Mouse (Mus musculus) forebrain, embryonic 13.5 days (tissue): ENCODE measurements around the gene Immp2l. TPM values are rescaled to one million over a fixed set of nuclear protein-coding genes. Genes with fewer than 3 reads are reported as not detected.
A peak's percentile ranks its signal among the peaks of the same experiment; 100 is the strongest.
"Not testable (repeated sequence)": the region's sequence is repeated elsewhere in the genome, so short reads cannot be mapped to it uniquely, and the experiment has no call there.

Experiments used
- ATAC-seq: fragments of 200-750 bp; cut with Nextera tagmentation; 2 replicates; pipeline ENCODE4 v1.8.0; 2017
- H3K27ac ChIP-seq: fragments of 300-500 bp; sonication (generic); 2 replicates; pipeline ENCODE4 v1.5.1; 2015; ENCODE audit warnings: inconsistent platforms, mild to moderate bottlenecking, moderate library complexity
- H3K27me3 ChIP-seq: fragments of 300-500 bp; sonication (generic); 2 replicates; pipeline ENCODE4 v1.6.1; 2015; ENCODE audit warnings: mild to moderate bottlenecking, inconsistent platforms
- H3K36me3 ChIP-seq: fragments of 300-500 bp; sonication (generic); 2 replicates; pipeline ENCODE4 v1.6.1; 2015; ENCODE audit warnings: mild to moderate bottlenecking, inconsistent platforms; ENCODE audit not compliant: poor library complexity, severe bottlenecking
- H3K4me1 ChIP-seq: fragments of 300-500 bp; sonication (generic); 2 replicates; pipeline ENCODE4 v1.6.1; 2015; ENCODE audit warnings: inconsistent platforms
- H3K4me2 ChIP-seq: fragments of 300-500 bp; sonication (generic); 2 replicates; pipeline ENCODE4 v1.6.1; 2015; ENCODE audit warnings: inconsistent platforms, mild to moderate bottlenecking, moderate library complexity
- H3K4me3 ChIP-seq: fragments of 300-500 bp; sonication (generic); 2 replicates; pipeline ENCODE4 v1.5.1; 2015; ENCODE audit warnings: mild to moderate bottlenecking, inconsistent platforms
- H3K9ac ChIP-seq: fragments of 300-500 bp; sonication (generic); 2 replicates; pipeline ENCODE4 v1.6.1; 2015; ENCODE audit warnings: mild to moderate bottlenecking, inconsistent platforms
- H3K9me3 ChIP-seq: fragments of 300-500 bp; sonication (generic); replicated peaks from 2 replicates; pipeline ENCODE4 v1.6.1; 2016; ENCODE audit warnings: inconsistent platforms
- WGBS: fragments of 180-500 bp; shearing (Covaris S2); methylation state at CpG from one replicate; pipeline ENCODE4 v1.1.7; 2015; 5-methylcytosine and 5-hydroxymethylcytosine counted together
- polyA plus RNA-seq: library from polyadenylated mRNA; unstranded; fragments of >200 nt; fragmentation: Nextera tagmentation; extraction: Ambion mirVana; gene quantifications from 2 replicates; pipeline ENCODE4 v1.2.1, GENCODE M21; 2015

Gene Immp2l
- polyA plus RNA-seq, 1 experiment from 2014 or later = 5.3 TPM

GRCm38 (mm10) chr12:41763396-41763795 lies 739.5 kb downstream of the Immp2l start:
- H3K36me3 ChIP-seq = no peaks in the 10 kb centered on the region
- no peaks in the 10 kb centered on the region for H3K9me3 ChIP-seq
- H3K27me3 ChIP-seq = no peaks in the 10 kb centered on the region
- 68% methylated on average over 3 of the region's 3 CpGs for WGBS
- no peaks in the 10 kb centered on the region for H3K4me1 ChIP-seq
- H3K4me2 ChIP-seq = no peak overlapping the region
- H3K4me3 ChIP-seq = no peak overlapping the region
- H3K9ac ChIP-seq = no peak overlapping the region
- no peak for ATAC-seq
- no peak overlapping the region for H3K27ac ChIP-seq

- no peak for ATAC-seq
- H3K4me2 ChIP-seq = no peak overlapping the region
- H3K36me3 ChIP-seq = no peaks in the 10 kb centered on the region
- no peaks in the 10 kb centered on the region for H3K27me3 ChIP-seq
- no peaks in the 10 kb centered on the region for H3K9me3 ChIP-seq
- no peak overlapping the region for H3K4me3 ChIP-seq
- WGBS = 68% methylated on average over 3 of the region's 3 CpGs
- no peak overlapping the region for H3K9ac ChIP-seq
- no peak overlapping the region for H3K27ac ChIP-seq
- no peaks in the 10 kb centered on the region for H3K4me1 ChIP-seq
These were observed 750.1 kb downstream of the Immp2l start for GRCm38 (mm10) chr12:41773961-41774360.

GRCm38 (mm10) chr12:41774623-41775323 lies 750.9 kb downstream of the Immp2l start:
- 80% methylated on average over 5 of the region's 5 CpGs for WGBS
- no peak overlapping the region for H3K27ac ChIP-seq

GRCm38 (mm10) chr12:41777762-41778161 lies 753.9 kb downstream of the Immp2l start:
- H3K27me3 ChIP-seq, H3K9ac ChIP-seq, H3K9me3 ChIP-seq, H3K4me2 ChIP-seq, H3K36me3 ChIP-seq, H3K4me1 ChIP-seq, H3K4me3 ChIP-seq, H3K27ac ChIP-seq: not testable (repeated sequence)
- WGBS = no CpG with 5 or more reads among the region's 4 CpGs
- peak; percentile 76; the same call in 1 of the 2 replicates for ATAC-seq

More at GRCm38 (mm10) chr12:41774623-41775323, 750.9 kb downstream of the Immp2l start:
- H3K9ac ChIP-seq = no peak overlapping the region
- H3K4me3 ChIP-seq = no peak overlapping the region
- no peaks in the 10 kb centered on the region for H3K36me3 ChIP-seq
- no peaks in the 10 kb centered on the region for H3K9me3 ChIP-seq
- no peak overlapping the region for H3K4me2 ChIP-seq
- H3K4me1 ChIP-seq = no peaks in the 10 kb centered on the region
- ATAC-seq = peak; percentile 81
- no peaks in the 10 kb centered on the region for H3K27me3 ChIP-seq

GRCm38 (mm10) chr12:41793681-41794080 lies 769.8 kb downstream of the Immp2l start:
- H3K9ac ChIP-seq, H3K4me3 ChIP-seq, H3K36me3 ChIP-seq, H3K4me1 ChIP-seq, H3K9me3 ChIP-seq, H3K4me2 ChIP-seq, H3K27me3 ChIP-seq, H3K27ac ChIP-seq, ATAC-seq: not testable (repeated sequence)
- WGBS = 80% methylated on average over 1 of the region's 1 CpGs

GRCm38 (mm10) chr12:41829517-41829916 lies 805.6 kb downstream of the Immp2l start:
- Histone ChIP-seq H3K4me1 (no peaks in the 10 kb centered on the region), H3K4me3 (no peak overlapping the region), H3K9me3 (no peaks in the 10 kb centered on the region), H3K27ac (no peak overlapping the region), H3K4me2 (no peak overlapping the region), H3K27me3 (no peaks in the 10 kb centered on the region), H3K36me3 (no peaks in the 10 kb centered on the region), H3K9ac (no peak overlapping the region)
- ATAC-seq = no peak
- WGBS = 88% methylated on average over 6 of the region's 6 CpGs

GRCm38 (mm10) chr12:41831731-41832130 lies 807.8 kb downstream of the Immp2l start:
- H3K9ac ChIP-seq = no peak overlapping the region
- H3K9me3 ChIP-seq = no peaks in the 10 kb centered on the region
- H3K27ac ChIP-seq = no peak overlapping the region
- WGBS = 88% methylated on average over 7 of the region's 7 CpGs
- H3K4me3 ChIP-seq = no peak overlapping the region
- H3K36me3 ChIP-seq = no peaks in the 10 kb centered on the region
- no peak for ATAC-seq
- H3K27me3 ChIP-seq = no peaks in the 10 kb centered on the region
- no peak overlapping the region for H3K4me2 ChIP-seq
- no peaks in the 10 kb centered on the region for H3K4me1 ChIP-seq

GRCm38 (mm10) chr12:41834646-41835045 lies 810.8 kb downstream of the Immp2l start:
- H3K36me3 ChIP-seq = no peaks in the 10 kb centered on the region
- H3K4me3 ChIP-seq = no peak overlapping the region
- ATAC-seq = no peak
- no peak overlapping the region for H3K9ac ChIP-seq
- H3K4me1 ChIP-seq = no peaks in the 10 kb centered on the region
- no peaks in the 10 kb centered on the region for H3K9me3 ChIP-seq
- no peak overlapping the region for H3K27ac ChIP-seq
- H3K4me2 ChIP-seq = no peak overlapping the region
- H3K27me3 ChIP-seq = no peaks in the 10 kb centered on the region
- 89% methylated on average over 2 of the region's 2 CpGs for WGBS

GRCm38 (mm10) chr12:41838334-41838847 lies 814.5 kb downstream of the Immp2l start:
- Histone ChIP-seq H3K27ac (no peak overlapping the region), H3K27me3 (no peaks in the 10 kb centered on the region), H3K4me3 (no peak overlapping the region), H3K4me1 (peaks cover 5% of the 10 kb centered on the region; the same call in 1 of the 2 replicates), H3K9me3 (no peaks in the 10 kb centered on the region), H3K9ac (no peak overlapping the region), H3K4me2 (no peak overlapping the region), H3K36me3 (no peaks in the 10 kb centered on the region)
- ATAC-seq = no peak
- WGBS = 84% methylated on average over 6 of the region's 6 CpGs

GRCm38 (mm10) chr12:41839241-41839640 lies 815.4 kb downstream of the Immp2l start:
- no peak for ATAC-seq
- Histone ChIP-seq H3K27ac (no peak overlapping the region), H3K9me3 (no peaks in the 10 kb centered on the region), H3K4me3 (no peak overlapping the region), H3K9ac (no peak overlapping the region), H3K4me1 (peaks cover 5% of the 10 kb centered on the region; the same call in 1 of the 2 replicates), H3K36me3 (no peaks in the 10 kb centered on the region), H3K27me3 (no peaks in the 10 kb centered on the region), H3K4me2 (no peak overlapping the region)
- 93% methylated on average over 2 of the region's 2 CpGs for WGBS

GRCm38 (mm10) chr12:41842694-41843329 lies 818.9 kb downstream of the Immp2l start:
- Histone ChIP-seq H3K4me3 (no peak overlapping the region), H3K36me3 (no peaks in the 10 kb centered on the region), H3K27ac (no peak overlapping the region; the same call in 1 of the 2 replicates), H3K9me3 (no peaks in the 10 kb centered on the region), H3K27me3 (no peaks in the 10 kb centered on the region), H3K9ac (no peak overlapping the region), H3K4me1 (peaks cover 5% of the 10 kb centered on the region; the same call in 1 of the 2 replicates), H3K4me2 (no peak overlapping the region)
- peak; percentile 55; the same call in 1 of the 2 replicates for ATAC-seq
- WGBS = 42% methylated on average over 6 of the region's 6 CpGs

GRCm38 (mm10) chr12:41851896-41852470 lies 828.1 kb downstream of the Immp2l start:
- no peaks in the 10 kb centered on the region for H3K36me3 ChIP-seq
- ATAC-seq = no peak
- WGBS = 90% methylated on average over 7 of the region's 7 CpGs
- no peaks in the 10 kb centered on the region for H3K27me3 ChIP-seq
- no peak overlapping the region for H3K9ac ChIP-seq
- no peaks in the 10 kb centered on the region for H3K9me3 ChIP-seq
- no peak overlapping the region for H3K27ac ChIP-seq
- no peaks in the 10 kb centered on the region for H3K4me1 ChIP-seq
- H3K4me3 ChIP-seq = no peak overlapping the region
- no peak overlapping the region for H3K4me2 ChIP-seq
